Mouse (Mus musculus) hematopoietic stem cell, adult 5-6 weeks (primary cell): Measurements from ENCODE around the gene Rasgef1a. TPM values are rescaled to one million over a fixed set of nuclear protein-coding genes. Genes with fewer than 3 reads are reported as not detected.

Experiments
- ATAC-seq, 2 experiments: fragments of 125-278 bp in 1 of 2; replicated peaks in 1 of 2; 2 replicates each; pipeline ENCODE4 v1.8.0; 2016 to 2017; ENCODE audit warnings: inconsistent platforms in 2 of 2, mild to moderate bottlenecking in 2 of 2, moderate number of reproducible peaks in 2 of 2, low read depth in 1 of 2, moderate TSS enrichment in 1 of 2; ENCODE audit not compliant: low FRiP score in 2 of 2, poor library complexity in 2 of 2, severe bottlenecking in 2 of 2, insufficient read depth in 1 of 2, low TSS enrichment in 1 of 2
- total RNA-seq: library from RNA; stranded (forward); fragments of 172-1452, 232-1000 nt; gene quantifications from 2 replicates; pipeline ENCODE4 v1.2.3, GENCODE M21; 2017

Rasgef1a gene
- total RNA-seq, 1 experiment from 2014 or later, result not detected

DNA sequence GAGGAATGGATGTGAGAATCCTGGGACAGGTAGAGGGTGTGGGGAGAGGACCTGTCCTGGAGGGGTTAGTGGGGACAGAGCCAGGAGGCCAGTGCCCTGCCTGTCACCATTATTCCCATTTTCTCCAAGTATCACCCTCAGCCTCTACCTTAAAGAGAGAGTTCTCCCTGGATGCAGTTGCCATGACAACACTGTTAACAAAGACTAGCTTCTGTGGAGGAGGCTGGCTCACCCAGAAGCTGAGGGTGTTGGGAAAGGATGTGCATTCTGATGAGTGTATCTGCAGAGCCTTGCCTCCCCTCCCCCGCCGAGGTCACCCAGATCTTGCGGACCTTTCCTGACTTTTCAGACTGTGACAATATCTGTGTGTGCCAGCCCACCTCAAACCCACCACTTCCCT lies 4.7 kb downstream of the Rasgef1a start:
- ATAC-seq, result no peak

DNA sequence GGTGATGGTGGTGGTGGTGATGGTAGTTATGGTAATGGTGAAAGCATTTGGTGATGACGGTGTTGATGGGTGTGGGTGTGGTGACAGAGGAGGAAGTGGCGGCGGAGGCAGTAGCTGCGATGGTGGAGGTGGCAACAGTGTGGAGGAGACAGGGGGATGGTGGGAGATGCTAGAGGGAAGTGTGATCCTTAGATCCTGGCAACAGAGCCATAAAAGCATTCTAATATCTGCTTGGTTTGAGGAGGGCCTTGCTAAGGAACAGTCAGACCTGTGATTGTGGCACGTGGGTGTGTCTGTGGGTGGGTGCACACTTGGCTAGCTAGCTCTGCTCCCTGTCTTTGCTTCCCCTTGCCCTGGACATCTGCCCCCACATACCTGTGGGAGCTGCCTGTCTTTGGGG lies 7.4 kb downstream of the Rasgef1a start:
- no peak for ATAC-seq

DNA sequence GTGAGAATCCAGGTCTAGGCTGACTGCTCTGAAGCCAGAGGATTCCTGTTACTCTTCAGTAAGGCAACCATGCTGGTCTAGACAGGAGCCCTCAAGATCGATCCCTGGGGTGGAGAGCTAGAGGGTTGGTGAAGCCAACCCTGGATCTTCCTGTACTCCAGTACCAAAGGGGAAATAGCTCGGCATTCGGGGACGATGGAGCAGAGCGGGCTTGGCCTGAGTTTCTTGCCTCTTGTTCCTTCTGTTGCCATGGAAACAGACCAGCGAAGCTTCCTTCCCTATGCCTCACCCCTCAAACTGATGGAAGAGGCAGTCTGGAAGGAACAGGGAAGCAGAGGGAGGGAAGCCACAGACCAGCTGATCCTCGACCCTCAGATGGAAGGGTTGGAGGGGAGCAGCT lies 8.3 kb downstream of the Rasgef1a start:
- ATAC-seq, result 0 out of 4 replicates have a peak, but pooled peaks of 1 of the 2 experiments have one; percentile 27

DNA sequence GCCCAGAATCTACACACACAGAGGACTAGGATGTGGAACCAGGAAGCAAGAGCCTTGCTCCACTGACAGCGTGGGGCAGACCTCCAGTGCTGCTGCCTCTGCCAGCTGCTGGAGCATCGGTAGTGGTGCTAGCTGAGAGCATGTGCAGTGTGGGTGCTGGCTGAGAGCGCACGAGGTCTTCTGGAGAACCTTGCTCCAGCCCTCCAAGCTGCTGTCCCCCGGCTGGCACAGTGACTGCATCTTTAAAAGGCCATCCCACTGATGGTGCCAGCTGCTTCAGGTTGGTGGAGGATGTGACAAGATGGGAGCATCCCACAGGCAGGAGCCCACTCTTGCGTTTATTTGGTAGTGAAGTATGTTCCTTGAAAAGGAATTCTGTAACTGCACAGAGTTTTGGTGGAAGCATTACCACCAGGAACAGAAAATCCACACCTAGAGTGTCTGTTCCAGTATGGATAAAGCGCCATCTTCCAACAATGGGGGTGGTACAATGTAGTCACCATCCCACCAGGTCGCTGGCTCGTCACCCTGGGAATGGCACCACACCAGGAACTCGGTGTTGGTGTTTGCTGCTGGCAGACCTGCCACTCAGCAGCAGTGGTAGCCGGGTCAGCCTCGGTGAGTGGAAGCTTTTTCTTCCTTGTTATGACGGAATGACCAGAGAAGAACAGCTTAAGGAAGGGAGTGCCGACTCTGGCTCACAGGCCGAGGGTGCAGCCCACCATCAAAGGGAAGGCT lies 11.8 kb downstream of the Rasgef1a start:
- ATAC-seq, result no peak

DNA sequence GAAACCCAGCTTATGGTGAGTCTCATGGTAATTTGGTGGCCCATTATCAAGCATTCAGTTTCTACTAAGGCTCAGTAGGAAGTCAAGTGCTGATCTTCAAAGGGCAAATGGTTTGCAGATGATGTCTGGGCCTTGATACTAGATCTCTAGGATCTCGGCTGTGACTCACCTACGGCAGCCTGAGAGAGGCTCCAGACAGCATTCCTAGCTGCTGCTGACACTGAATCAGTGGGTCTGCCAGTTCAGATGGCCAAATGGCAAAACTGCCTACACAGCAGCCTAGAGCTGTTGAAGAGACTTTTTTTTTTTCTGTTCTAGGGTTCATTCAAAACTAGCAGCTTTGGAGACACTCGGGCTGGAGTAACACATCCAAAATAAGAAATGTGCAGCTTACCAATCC lies 15.8 kb downstream of the Rasgef1a start:
- ATAC-seq, result no peak

DNA sequence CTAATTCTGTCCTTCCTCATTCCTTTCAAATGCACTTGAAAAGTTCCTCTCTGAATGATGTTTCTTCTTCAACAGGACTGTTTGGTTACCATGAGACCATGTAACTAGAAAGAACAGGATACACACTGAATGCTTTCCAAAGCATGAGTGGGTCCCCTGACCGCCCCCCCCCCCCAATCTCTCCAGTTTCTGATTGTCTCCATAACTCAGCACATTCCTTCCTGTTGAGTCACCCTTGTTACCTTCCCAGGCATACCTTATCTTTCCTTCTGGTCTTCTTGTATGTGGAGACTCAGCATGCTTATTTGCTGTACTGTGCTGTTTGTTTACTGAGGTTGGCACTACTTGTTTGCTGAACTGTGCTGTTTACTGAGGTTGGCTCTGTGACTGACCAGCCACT lies 20.2 kb downstream of the Rasgef1a start:
- ATAC-seq, result no peak

DNA sequence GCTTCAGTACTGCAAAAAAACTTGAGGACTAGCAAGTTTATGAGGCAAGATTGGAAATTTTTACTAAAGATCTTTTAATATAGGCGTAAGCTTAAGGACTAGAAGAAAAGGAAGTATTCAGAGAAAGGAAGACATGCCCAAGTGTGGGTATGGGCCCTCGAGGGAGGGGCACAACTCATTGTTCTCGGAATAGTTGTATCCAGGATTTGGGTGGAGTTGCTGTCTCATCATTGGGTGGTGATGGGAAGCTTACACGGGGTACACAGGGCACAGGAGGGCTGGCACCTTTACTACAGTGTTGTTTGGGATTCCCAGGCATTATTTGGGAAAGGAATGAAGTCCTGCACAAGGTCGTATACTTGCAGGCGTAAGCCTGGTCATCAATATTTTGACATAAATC lies 24.4 kb downstream of the Rasgef1a start:
- ATAC-seq, result no peak

DNA sequence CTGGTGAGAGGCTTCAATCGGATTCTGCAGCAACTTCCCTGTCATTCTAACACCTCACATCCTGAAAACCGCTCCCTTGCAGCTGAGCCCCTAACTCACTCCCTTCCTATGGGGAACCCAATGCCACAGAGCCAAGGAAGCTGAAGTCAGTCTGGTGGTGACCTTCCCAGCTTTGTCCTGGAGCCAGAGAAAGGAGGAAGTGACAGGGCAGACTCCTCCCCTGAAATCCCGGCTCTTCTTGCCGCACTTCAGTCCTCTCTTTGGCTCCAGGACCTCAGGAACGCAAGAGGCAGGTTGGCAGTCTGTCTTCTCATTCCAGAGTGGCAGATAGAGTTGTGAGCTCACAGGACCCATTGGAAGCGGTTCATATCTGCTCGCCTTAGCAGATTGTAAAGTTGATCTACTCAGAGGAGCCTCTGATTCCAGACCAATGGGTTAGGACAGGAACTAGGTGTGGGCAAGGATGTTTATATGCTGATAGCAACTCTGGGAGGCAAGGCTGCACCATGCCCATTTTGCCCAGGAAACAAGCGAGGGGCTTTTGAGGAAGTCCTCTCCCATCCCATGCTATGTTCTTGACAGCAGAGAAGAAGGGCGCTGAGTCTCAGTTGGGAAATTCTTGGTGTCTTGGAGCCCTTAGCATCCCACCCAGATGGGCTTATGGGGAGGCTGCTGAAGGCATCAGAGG lies 25.0 kb downstream of the Rasgef1a start:
- ATAC-seq, result no peak

DNA sequence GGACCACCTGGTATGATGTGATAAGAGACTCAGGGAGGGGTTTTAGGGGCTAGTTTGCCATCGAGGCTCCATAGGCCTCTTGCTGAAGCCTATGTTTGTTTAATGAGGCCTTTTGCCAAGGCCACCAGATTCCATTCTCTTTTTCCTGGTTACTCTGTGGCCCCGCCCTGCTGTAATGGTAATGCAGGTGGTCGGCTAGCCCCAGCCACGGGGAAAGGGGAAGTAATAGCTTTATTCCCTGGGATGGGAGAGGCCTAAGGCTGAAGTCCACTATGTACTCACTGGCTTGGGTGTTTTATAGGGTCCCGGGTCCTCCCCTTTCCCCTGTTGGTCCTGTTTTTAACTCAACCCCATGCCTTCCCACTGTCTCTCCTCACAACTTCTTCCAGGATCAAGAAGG lies 25.6 kb downstream of the Rasgef1a start:
- ATAC-seq, result no peak

DNA sequence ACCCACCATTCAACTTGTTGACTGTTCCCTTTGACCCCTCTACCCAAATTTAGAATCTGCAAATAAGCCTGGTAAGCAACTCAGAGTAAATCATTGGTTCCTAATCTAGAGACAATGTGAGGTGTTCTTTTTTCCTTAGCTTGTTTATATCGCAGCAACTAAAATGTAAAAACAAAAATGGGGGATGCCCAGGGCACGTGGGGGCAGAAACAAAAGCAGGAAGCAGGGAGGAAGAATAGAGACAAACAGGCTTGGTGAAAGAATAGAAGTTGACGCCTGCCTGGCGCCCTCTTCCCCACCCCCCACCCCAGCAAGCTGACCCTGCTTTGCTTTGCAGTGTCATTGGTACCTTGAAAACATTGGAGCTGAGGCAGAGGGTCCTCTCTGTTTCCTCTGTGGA lies 33.9 kb downstream of the Rasgef1a start:
- no peak for ATAC-seq

DNA sequence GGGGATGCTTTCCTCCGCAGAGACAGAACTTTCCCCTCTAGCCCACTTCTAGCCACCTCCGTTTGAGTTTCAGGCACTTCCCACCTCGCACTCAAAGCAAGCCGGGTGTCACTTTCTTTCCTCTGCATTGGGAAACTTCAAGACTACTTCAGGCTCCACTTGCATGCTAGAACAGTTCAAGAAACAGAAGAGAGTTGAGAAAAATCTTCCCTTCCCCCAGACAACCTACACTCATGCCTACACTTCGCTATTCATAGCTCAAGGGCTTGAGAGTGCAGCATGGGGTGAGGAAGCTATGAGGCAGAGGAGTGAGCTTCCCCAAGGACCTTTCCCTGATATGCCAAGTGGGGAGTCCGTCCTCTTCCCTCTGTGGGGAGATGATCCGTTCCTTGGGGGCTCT lies 34.7 kb downstream of the Rasgef1a start:
- no peak for ATAC-seq

DNA sequence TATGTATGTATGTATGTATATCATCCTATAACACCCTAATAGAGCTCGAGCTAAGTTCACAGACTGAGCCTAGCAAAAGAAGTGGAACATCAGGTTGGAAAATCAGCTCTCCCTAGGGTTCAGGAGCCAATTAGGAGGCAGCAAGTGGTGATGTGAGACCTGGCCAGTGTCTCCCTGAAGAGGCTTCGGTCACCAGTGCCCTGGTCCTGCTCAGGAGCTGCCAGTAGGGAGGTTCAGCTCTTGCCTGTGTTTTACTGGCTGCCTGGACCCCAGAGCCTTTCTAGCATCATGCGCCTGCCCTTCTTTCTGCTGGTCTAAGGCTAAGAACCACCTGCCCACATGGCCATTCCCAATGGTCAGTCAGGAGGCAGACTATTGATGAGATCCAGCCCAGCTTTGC lies 35.3 kb downstream of the Rasgef1a start:
- no peak for ATAC-seq

DNA sequence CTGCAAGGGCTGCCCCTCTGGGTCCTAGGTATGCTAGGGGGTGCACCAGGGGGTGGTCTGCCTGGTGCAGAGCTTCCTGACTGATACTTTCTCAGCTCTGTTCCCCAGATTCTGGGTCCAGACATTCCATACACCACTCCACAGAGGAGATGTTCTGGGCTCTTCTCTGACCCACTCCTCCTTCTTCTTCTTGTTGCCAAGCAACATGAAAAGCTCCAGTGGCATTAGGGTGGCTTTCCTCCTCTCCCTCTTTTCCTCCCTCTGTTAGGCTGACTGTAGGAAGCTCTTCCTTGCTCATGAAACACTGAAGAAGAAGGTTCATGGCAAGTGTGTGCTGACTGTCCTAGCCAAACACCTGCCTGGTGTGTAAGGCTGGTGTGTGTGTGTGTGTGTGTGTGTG lies 35.7 kb downstream of the Rasgef1a start:
- no peak for ATAC-seq

DNA sequence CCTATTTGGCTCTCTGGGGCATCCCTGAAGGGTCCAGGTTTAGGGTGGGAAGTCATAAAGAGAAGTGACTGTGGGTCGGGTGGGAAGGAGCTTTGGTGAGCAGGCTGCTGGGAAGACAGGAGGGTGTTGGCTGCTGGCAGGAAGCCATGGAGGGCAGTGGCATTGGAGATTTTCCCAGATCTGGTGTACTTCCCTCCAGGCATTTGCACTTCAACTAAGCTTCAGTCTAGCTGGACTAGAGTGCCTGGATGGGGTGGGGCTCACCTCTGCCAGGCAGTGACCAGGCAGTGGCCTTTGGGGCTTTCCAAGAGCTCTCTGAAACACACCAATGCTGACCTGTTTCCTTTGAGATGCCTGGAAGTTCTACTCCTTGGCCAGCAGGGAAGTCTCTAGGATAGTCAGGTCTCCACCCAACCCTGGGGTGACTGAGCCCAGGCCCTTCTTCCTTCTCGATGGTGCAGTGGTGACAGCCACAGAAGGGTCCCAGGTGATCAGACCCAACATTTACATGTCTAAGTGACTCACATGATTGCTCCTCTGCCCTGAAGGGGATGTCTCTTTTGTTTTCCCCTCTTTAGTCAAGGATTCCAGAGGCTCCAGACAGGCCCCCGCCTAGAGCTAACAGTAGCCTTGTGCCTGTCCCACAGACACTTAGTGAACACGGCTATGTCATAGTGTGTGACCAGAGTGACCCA lies 36.7 kb downstream of the Rasgef1a start:
- ATAC-seq, result no peak

DNA sequence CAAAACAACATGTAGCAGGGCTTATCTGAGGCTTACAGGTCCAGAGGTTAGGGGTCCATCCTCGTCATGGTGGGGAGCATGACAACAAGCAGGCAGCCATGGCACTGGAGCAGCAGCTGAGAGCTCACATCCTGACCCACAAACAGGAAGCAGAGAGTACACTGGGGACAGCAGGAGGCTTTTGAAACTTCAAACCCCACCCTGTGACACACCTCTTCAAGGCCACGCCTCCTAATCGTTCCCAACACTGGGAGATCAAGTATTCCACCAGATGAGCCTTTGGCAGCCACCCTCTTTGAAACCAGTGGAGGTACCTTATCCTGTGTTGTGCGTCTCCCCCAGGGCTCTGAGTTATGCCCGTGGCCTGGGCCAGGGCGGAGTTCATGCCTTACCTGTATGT lies 38.5 kb downstream of the Rasgef1a start:
- no peak for ATAC-seq

DNA sequence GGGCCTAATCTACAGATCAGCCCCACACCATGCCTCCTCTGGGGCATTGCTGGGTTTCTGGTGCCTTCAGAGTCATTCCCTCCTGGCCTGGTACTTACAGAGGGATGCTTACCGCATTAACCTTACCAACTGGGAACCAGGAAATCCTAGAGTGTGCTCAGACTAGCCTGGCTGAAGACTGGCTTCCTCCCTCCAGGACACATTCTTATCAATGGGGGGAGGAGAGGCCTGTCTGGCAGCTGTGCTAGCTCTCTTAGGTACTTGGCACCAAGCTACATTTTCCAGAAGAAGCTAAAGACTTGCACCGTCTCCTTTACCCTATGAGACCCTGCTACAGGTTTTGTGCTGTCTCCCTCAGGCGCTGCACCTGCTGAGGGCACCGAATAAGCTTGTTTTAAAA lies 40.2 kb downstream of the Rasgef1a start:
- no peak for ATAC-seq

DNA sequence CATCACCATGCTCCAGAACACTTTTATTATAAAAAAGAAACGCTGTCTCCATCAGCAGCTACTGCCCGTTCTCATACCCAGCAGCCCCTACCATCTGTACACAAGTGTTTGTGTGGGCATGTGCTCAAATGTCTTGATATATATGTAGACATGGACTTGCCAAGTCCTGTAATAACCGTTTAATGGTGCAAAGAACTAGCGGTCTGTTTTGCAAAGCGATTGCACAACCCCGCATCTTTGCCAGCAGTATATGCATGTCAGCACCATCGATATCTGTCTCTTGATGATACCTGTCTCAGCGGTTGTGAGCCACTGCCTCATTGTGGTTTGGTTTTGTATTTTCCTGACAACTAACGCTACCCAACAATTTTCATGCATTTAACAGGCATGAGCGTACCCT lies 44.0 kb downstream of the Rasgef1a start:
- ATAC-seq, result no peak

DNA sequence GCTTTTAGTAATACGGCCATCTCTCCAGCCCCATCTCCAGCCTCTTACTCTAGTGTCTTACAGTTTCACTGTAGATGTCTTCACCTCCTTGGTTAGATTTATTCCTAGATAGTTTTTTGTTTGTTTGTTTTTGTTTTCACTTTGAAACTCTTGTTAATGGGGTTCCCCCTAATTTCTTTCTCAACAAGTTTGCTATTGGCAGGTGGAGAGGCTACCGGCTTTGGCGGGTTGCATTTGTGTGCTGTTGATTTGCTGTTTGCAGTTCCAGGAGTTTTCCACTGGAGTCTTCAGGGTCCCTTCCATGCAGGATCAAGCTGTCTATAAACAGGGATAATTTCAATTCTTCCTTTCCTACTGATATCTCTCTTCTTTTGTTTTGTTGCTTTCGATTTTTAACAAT lies 50.0 kb downstream of the Rasgef1a start:
- no peak for ATAC-seq
